Mouse (Mus musculus) urinary bladder, postnatal 14 days (tissue): Measurements from ENCODE around the gene Wdr89.
A peak's percentile ranks its signal among the peaks of the same experiment; 100 is the strongest.

Experiments
- DNase-seq: peaks from one replicate; pipeline ENCODE4 v3.0.0; 2021; ENCODE audit warnings: low spot score

Wdr89 gene

DNA sequence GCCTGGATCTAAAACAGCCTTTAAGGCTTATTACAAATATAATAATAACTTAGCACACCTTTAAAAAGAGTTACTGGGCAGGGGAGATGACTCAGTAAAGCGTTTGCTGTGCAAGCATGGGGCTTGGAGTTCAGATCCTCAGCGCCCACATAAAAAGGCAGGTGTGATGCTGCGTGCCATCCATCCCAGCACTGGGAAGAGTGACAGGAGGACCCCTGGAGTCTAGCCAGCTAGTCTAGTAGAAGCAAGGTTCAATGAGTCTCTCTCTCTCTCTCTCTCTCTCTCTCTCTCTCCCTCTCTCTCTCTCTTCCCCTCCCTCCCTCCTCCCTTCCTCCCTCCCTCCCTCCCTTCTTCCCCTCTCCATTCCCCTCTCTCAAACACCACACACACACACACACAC lies 53.8 kb downstream of the Wdr89 start:
- DNase-seq: no peak

GRCm38 (mm10) chr12:75612711-75613110 lies 56.6 kb downstream of the Wdr89 start:
- no peak for DNase-seq

- DNase-seq: peak; percentile 19
Measured at GRCm38 (mm10) chr12:75599490-75599889, 69.8 kb downstream of the Wdr89 start.

- DNase-seq: no peak
Measured at GRCm38 (mm10) chr12:75598988-75599387, 70.3 kb downstream of the Wdr89 start.

DNA sequence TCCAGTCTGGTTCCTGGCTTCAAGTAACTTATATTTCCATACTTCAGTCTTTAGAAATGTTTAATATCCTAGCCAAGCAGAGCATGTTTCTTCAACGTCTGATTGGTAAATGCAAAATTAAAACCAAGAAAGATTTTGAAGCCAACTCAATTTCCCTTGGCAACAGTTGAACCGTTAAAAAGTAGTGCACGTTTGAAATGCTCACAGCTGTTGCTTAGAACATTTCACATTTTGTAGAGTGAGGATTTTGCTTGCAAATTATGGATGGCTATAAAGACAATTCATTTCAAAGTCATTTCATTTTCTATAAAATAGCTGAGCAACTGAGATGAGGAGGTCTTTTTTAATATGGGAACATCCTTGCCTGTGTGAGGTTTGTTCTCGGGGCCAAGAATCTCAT lies 71.6 kb downstream of the Wdr89 start:
- no peak for DNase-seq

- peak; percentile 99 for DNase-seq
Measured at GRCm38 (mm10) chr12:75596154-75597002, 73.0 kb downstream of the Wdr89 start, which contains the start of gene Ppp2r5e. Ppp2r5e (minus strand) TSS chr12:75596245.

- peak; percentile 49 for DNase-seq
Measured at GRCm38 (mm10) chr12:75595291-75596153, 73.8 kb downstream of the Wdr89 start.

GRCm38 (mm10) chr12:75594404-75594803 lies 74.9 kb downstream of the Wdr89 start:
- no peak for DNase-seq

DNA sequence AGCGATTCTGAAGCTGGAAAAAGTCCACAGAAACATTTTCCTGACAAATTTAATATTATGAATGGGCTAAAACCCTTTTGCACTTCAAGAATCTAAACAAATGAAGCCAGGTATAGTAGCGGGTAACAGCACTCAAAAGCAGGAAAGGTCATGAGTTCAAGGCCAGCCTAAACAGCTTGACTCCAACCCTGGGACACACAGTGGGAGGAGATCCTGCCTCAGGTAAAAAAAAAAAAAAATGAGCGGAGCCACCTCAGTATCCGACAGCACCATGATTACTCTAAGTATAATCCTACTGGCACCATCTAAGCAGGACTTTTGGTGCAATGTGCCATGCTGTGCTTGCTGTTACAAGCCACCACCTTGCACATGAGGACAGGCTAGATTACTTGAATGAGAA lies 75.5 kb downstream of the Wdr89 start:
- no peak for DNase-seq

DNA sequence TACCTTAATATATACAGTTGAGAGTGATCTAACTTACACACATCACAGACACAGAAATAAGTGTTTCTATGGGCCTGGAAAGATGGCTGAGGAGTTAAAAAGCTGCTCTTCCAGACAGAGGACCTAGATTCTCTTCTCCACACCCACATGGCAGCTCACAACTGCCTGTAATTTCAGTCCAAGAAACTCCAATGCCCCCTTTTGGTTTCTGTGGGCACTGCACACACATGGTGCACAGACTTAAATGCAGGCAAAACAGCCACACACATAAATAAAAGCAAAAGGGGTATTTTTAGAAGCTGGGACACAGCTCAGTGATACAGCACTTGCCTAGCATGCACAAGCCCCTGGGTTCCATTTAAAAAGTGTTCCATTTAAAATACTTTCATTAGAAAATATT lies 81.8 kb downstream of the Wdr89 start:
- DNase-seq: no peak

GRCm38 (mm10) chr12:75583776-75584175 lies 85.6 kb downstream of the Wdr89 start:
- DNase-seq: no peak
